Mouse (Mus musculus) C2C12 (cell line): ENCODE data around the gene Smim15.

ENCODE experiments used
- CEBPB ChIP-seq: IDR thresholded peaks from one replicate; pipeline ENCODE4 v1.6.1; 2011; ENCODE audit warnings: low read depth, mild to moderate bottlenecking, control low read depth, moderate library complexity
- CTCF ChIP-seq: IDR thresholded peaks from one replicate; pipeline ENCODE4 v1.5.1; 2011; ENCODE audit not compliant: control insufficient read depth, insufficient read depth, insufficient read length
- FOSL1 ChIP-seq: IDR thresholded peaks from one replicate; pipeline ENCODE4 v1.8.0; 2011; ENCODE audit warnings: mild to moderate bottlenecking, low read length; ENCODE audit not compliant: poor library complexity, insufficient read depth, severe bottlenecking
- MAX ChIP-seq: IDR thresholded peaks from one replicate; pipeline ENCODE4 v1.6.1; 2011; ENCODE audit warnings: mild to moderate bottlenecking, control low read depth
- MYOD1 ChIP-seq: IDR thresholded peaks from one replicate; pipeline ENCODE4 v1.6.1; 2011; ENCODE audit warnings: low read depth; ENCODE audit not compliant: control insufficient read depth, insufficient read length
- MYOG ChIP-seq: IDR thresholded peaks from one replicate; pipeline ENCODE4 v1.6.1; 2011; ENCODE audit not compliant: control insufficient read depth, insufficient read length; ENCODE audit errors: extremely low read depth
- USF1 ChIP-seq: IDR thresholded peaks from one replicate; pipeline ENCODE4 v1.6.1; 2011; ENCODE audit warnings: low read depth, mild to moderate bottlenecking, control low read depth, moderate library complexity

GRCm38 (mm10) chr13:108060286-108060885, 16.1 kb downstream of the Smim15 start:
- TF ChIP-seq CTCF, result no peak
- TF ChIP-seq FOSL1, result no peak
- TF ChIP-seq MAX, result no peak
- no peak for TF ChIP-seq MYOG
- TF ChIP-seq USF1, result no peak
- TF ChIP-seq MYOD1, result no peak
- TF ChIP-seq CEBPB, result no peak
